Mouse (Mus musculus): ENCODE data around the gene Vpreb2. TPM values are rescaled to one million over a fixed set of nuclear protein-coding genes. Genes with fewer than 3 reads are reported as not detected.
A peak's percentile ranks its signal among the peaks of the same experiment; 100 is the strongest.
"Not testable (repeated sequence)": the region's sequence is repeated elsewhere in the genome, so short reads cannot be mapped to it uniquely, and the experiment has no call there.

Gene Vpreb2
- polyA plus RNA-seq, 1 experiment from 2014 or later = not detected

- not testable (repeated sequence) for H3K4me3 ChIP-seq (ENCODE audit: low read depth, low read length); H3K4me2 ChIP-seq (ENCODE audit: low read depth, severe bottlenecking); DNase-seq (ENCODE audit: low spot score); H3K27me3 ChIP-seq (ENCODE audit: control insufficient read depth, insufficient read depth, low read length); ATAC-seq (ENCODE audit: insufficient number of reproducible peaks, low FRiP score, low TSS enrichment, low read depth); H3K9me3 ChIP-seq (ENCODE audit: control insufficient read depth, low read length); H3K36me3 ChIP-seq (ENCODE audit: control insufficient read depth, insufficient read depth, low read length); H3K4me1 ChIP-seq (ENCODE audit: control insufficient read depth, insufficient read depth, low read length); H3K27ac ChIP-seq (replicated peaks; ENCODE audit: low read depth, low read length); H3K9ac ChIP-seq (ENCODE audit: low read length)
- 78% methylated on average over 7 of the region's 7 CpGs for WGBS
These were observed 2.4 kb upstream of the Vpreb2 start for GRCm38 (mm10) chr16:17977840-17978239.

DNA sequence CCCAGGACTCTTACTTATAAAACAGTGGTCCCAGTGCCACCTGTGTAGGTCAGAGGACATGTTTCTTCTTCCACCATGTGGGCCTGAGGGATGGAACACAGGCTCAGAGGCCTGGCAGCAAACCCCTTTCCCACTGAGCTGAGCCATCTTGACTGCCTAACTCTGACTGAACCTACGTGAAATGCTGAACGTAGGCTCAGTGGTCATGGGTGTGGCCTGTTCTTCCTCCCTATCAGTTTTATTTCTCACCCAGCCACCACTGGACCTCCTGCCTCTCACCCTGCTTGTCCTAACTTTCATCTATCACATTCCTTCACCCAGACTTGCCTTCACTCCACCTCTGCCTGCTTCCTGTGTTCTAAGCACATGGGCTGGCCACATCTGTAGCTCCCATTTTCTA lies 3.0 kb downstream of the Vpreb2 start:
- ATAC-seq (ENCODE audit: insufficient number of reproducible peaks, low FRiP score, low TSS enrichment, low read depth) = no peak

DNA sequence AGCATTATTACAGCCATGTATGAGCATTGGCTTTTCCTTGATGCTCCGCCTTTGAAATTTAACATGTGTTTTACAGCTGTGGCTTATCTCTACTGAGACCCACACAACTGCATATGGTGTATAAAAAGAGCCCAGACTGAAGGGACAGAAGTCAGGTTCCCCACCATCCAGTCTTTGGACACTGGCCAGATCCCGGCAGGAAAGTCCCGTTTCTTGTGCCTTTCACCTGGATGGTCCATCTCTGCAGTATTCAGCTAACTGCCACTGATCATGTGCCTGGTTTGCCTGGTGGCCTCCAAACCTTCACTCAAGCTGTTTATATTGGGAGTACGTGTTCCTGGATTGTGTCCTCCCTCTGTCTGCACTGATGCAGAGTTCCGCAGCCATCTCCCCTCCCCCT lies 4.0 kb downstream of the Vpreb2 start:
- no peaks in the 10 kb centered on the region for H3K36me3 ChIP-seq (ENCODE audit: control insufficient read depth, insufficient read depth, low read length)

More for the DNA sequence above, 3.0 kb downstream of the Vpreb2 start:
- Histone ChIP-seq H3K27me3 (ENCODE audit: control insufficient read depth, insufficient read depth, low read length) (no peaks in the 10 kb centered on the region), H3K4me1 (ENCODE audit: control insufficient read depth, insufficient read depth, low read length) (0 out of 2 replicates have a peak, but pooled peaks cover 2% of the 10 kb centered on the region), H3K36me3 (ENCODE audit: control insufficient read depth, insufficient read depth, low read length) (no peaks in the 10 kb centered on the region), H3K4me2 (ENCODE audit: low read depth, severe bottlenecking) (no peak overlapping the region), H3K27ac (replicated peaks; ENCODE audit: low read depth, low read length) (no peak overlapping the region), H3K9ac (ENCODE audit: low read length) (no peak overlapping the region), H3K4me3 (ENCODE audit: low read depth, low read length) (no peak overlapping the region), H3K9me3 (ENCODE audit: control insufficient read depth, low read length) (no peaks in the 10 kb centered on the region)
- DNase-seq (ENCODE audit: low spot score) = no peak
- WGBS = 68% methylated on average over 2 of the region's 2 CpGs

GRCm38 (mm10) chr16:17985078-17985477 lies 4.8 kb downstream of the Vpreb2 start:
- H3K4me3 ChIP-seq (ENCODE audit: low read depth, low read length) = no peak overlapping the region
- H3K9me3 ChIP-seq (ENCODE audit: control insufficient read depth, low read length) = no peaks in the 10 kb centered on the region; the same call in 1 of the 2 replicates
- 0 out of 2 replicates have a peak, but pooled peaks cover 2% of the 10 kb centered on the region for H3K4me1 ChIP-seq (ENCODE audit: control insufficient read depth, insufficient read depth, low read length)
- ATAC-seq (ENCODE audit: insufficient number of reproducible peaks, low FRiP score, low TSS enrichment, low read depth) (no peak), DNase-seq (ENCODE audit: low spot score) (no peak)
- no peak overlapping the region for H3K9ac ChIP-seq (ENCODE audit: low read length)
- H3K4me2 ChIP-seq (ENCODE audit: low read depth, severe bottlenecking) = no peak overlapping the region
- no peaks in the 10 kb centered on the region for H3K27me3 ChIP-seq (ENCODE audit: control insufficient read depth, insufficient read depth, low read length)
- no peaks in the 10 kb centered on the region for H3K36me3 ChIP-seq (ENCODE audit: control insufficient read depth, insufficient read depth, low read length)
- no peak overlapping the region for H3K27ac ChIP-seq (replicated peaks; ENCODE audit: low read depth, low read length)
- 77% methylated on average over 5 of the region's 5 CpGs for WGBS

More for the DNA sequence above, 4.0 kb downstream of the Vpreb2 start:
- ATAC-seq (ENCODE audit: insufficient number of reproducible peaks, low FRiP score, low TSS enrichment, low read depth) = no peak
- no peak for DNase-seq (ENCODE audit: low spot score)
- Histone ChIP-seq H3K4me1 (ENCODE audit: control insufficient read depth, insufficient read depth, low read length) (0 out of 2 replicates have a peak, but pooled peaks cover 2% of the 10 kb centered on the region), H3K9me3 (ENCODE audit: control insufficient read depth, low read length) (no peaks in the 10 kb centered on the region), H3K27ac (replicated peaks; ENCODE audit: low read depth, low read length) (no peak overlapping the region), H3K9ac (ENCODE audit: low read length) (no peak overlapping the region), H3K4me2 (ENCODE audit: low read depth, severe bottlenecking) (no peak overlapping the region), H3K27me3 (ENCODE audit: control insufficient read depth, insufficient read depth, low read length) (no peaks in the 10 kb centered on the region), H3K4me3 (ENCODE audit: low read depth, low read length) (no peak overlapping the region)
- 70% methylated on average over 5 of the region's 5 CpGs for WGBS

DNA sequence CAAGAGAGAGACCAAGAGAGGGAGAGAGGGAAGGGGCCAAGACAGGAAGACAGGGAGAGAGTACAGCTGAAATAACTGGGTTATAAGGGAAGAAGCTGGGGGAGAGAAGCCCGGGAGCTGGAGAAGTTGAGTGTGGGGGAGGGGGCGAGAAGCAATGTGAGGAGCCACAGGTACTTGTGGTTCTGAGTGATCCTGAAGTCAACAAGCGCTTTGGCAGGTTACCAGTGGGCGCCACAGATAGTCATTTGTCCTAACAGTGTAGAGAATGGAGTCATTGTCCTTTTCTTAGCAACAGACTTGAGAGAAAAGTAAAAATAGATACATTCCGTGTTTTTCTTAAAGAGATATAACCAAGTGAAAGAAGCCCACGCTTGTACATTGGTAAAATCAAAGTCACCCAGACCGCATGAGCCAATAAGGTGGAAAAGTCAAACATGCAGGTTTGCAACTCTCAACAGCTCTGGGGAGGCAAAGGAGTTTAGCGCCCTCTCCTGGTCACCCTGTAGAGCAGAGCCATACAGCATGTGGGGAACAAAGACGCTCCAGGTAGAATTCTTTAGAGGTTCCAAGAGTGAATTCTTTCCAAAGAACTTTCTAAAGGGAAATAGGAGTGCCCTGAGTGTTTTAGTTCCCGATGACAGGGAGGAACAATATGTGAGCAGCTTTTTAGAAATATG lies 6.4 kb downstream of the Vpreb2 start:
- Histone ChIP-seq H3K4me2 (ENCODE audit: low read depth, severe bottlenecking) (no peak overlapping the region), H3K27me3 (ENCODE audit: control insufficient read depth, insufficient read depth, low read length) (no peaks in the 10 kb centered on the region), H3K27ac (replicated peaks; ENCODE audit: low read depth, low read length) (no peak overlapping the region), H3K36me3 (ENCODE audit: control insufficient read depth, insufficient read depth, low read length) (no peaks in the 10 kb centered on the region), H3K9me3 (ENCODE audit: control insufficient read depth, low read length) (no peaks in the 10 kb centered on the region; the same call in 1 of the 2 replicates), H3K4me1 (ENCODE audit: control insufficient read depth, insufficient read depth, low read length) (0 out of 2 replicates have a peak, but pooled peaks cover 2% of the 10 kb centered on the region), H3K4me3 (ENCODE audit: low read depth, low read length) (no peak overlapping the region), H3K9ac (ENCODE audit: low read length) (no peak overlapping the region)
- ATAC-seq (ENCODE audit: insufficient number of reproducible peaks, low FRiP score, low TSS enrichment, low read depth) = no peak
- peak; percentile 55 for DNase-seq (ENCODE audit: low spot score)
- WGBS = 63% methylated on average over 10 of the region's 10 CpGs

- 94% methylated on average over 1 of the region's 1 CpGs for WGBS
- no peaks in the 10 kb centered on the region for H3K27me3 ChIP-seq (ENCODE audit: control insufficient read depth, insufficient read depth, low read length)
- DNase-seq (ENCODE audit: low spot score) (no peak), ATAC-seq (ENCODE audit: insufficient number of reproducible peaks, low FRiP score, low TSS enrichment, low read depth) (no peak)
- H3K27ac ChIP-seq (replicated peaks; ENCODE audit: low read depth, low read length) = no peak overlapping the region
- no peak overlapping the region for H3K4me3 ChIP-seq (ENCODE audit: low read depth, low read length)
- no peak overlapping the region for H3K9ac ChIP-seq (ENCODE audit: low read length)
- no peaks in the 10 kb centered on the region for H3K36me3 ChIP-seq (ENCODE audit: control insufficient read depth, insufficient read depth, low read length)
- H3K9me3 ChIP-seq (ENCODE audit: control insufficient read depth, low read length) = no peaks in the 10 kb centered on the region; the same call in 1 of the 2 replicates
- 0 out of 2 replicates have a peak, but pooled peaks cover 2% of the 10 kb centered on the region for H3K4me1 ChIP-seq (ENCODE audit: control insufficient read depth, insufficient read depth, low read length)
- no peak overlapping the region for H3K4me2 ChIP-seq (ENCODE audit: low read depth, severe bottlenecking)
These were observed 7.5 kb downstream of the Vpreb2 start for GRCm38 (mm10) chr16:17987703-17988102.

GRCm38 (mm10) chr16:17992321-17992720 lies 12.1 kb downstream of the Vpreb2 start:
- DNase-seq (ENCODE audit: low spot score); H3K4me3 ChIP-seq (ENCODE audit: low read depth, low read length); H3K27me3 ChIP-seq (ENCODE audit: control insufficient read depth, insufficient read depth, low read length); H3K9ac ChIP-seq (ENCODE audit: low read length); H3K9me3 ChIP-seq (ENCODE audit: control insufficient read depth, low read length); ATAC-seq (ENCODE audit: insufficient number of reproducible peaks, low FRiP score, low TSS enrichment, low read depth); H3K4me1 ChIP-seq (ENCODE audit: control insufficient read depth, insufficient read depth, low read length); H3K36me3 ChIP-seq (ENCODE audit: control insufficient read depth, insufficient read depth, low read length); H3K4me2 ChIP-seq (ENCODE audit: low read depth, severe bottlenecking); H3K27ac ChIP-seq (replicated peaks; ENCODE audit: low read depth, low read length): not testable (repeated sequence)
- WGBS = 94% methylated on average over 16 of the region's 16 CpGs

GRCm38 (mm10) chr16:17999668-18000067 lies 19.4 kb downstream of the Vpreb2 start:
- H3K4me2 ChIP-seq (ENCODE audit: low read depth, severe bottlenecking) = no peak overlapping the region
- WGBS = 96% methylated on average over 5 of the region's 5 CpGs
- no peaks in the 10 kb centered on the region for H3K9me3 ChIP-seq (ENCODE audit: control insufficient read depth, low read length)
- DNase-seq (ENCODE audit: low spot score) (no peak), ATAC-seq (ENCODE audit: insufficient number of reproducible peaks, low FRiP score, low TSS enrichment, low read depth) (no peak)
- H3K4me3 ChIP-seq (ENCODE audit: low read depth, low read length) = no peak overlapping the region
- H3K27ac ChIP-seq (replicated peaks; ENCODE audit: low read depth, low read length) = no peak overlapping the region
- no peaks in the 10 kb centered on the region for H3K27me3 ChIP-seq (ENCODE audit: control insufficient read depth, insufficient read depth, low read length)
- no peaks in the 10 kb centered on the region for H3K36me3 ChIP-seq (ENCODE audit: control insufficient read depth, insufficient read depth, low read length)
- H3K4me1 ChIP-seq (ENCODE audit: control insufficient read depth, insufficient read depth, low read length) = no peaks in the 10 kb centered on the region
- no peak overlapping the region for H3K9ac ChIP-seq (ENCODE audit: low read length)

Measured in limb, embryonic 11.5 days (tissue).